Mouse (Mus musculus) stomach, postnatal 0 days (tissue): ENCODE data around the gene Zfp119b. TPM values are rescaled to one million over a fixed set of nuclear protein-coding genes. Genes with fewer than 3 reads are reported as not detected.

Experiments
- ATAC-seq: fragments of 200-750 bp; cut with Nextera tagmentation; 2 replicates; pipeline ENCODE4 v1.8.0; 2017; ENCODE audit not compliant: low FRiP score, low TSS enrichment
- DNase-seq: peaks from one replicate; pipeline ENCODE4 v3.0.0-alpha.2; 2016; ENCODE audit warnings: low spot score
- H3K27ac ChIP-seq: fragments of 300-500 bp; sonication (generic); replicated peaks from 2 replicates; pipeline ENCODE4 v1.5.1; 2014; ENCODE audit warnings: mild to moderate bottlenecking, control low read depth
- H3K27me3 ChIP-seq: fragments of 300-500 bp; sonication (generic); 2 replicates; pipeline ENCODE4 v1.6.1; 2014; ENCODE audit warnings: low read length; ENCODE audit not compliant: control insufficient read depth, insufficient read depth
- H3K36me3 ChIP-seq: fragments of 300-500 bp; sonication (generic); 2 replicates; pipeline ENCODE4 v1.6.1; 2014; ENCODE audit warnings: low read length, mixed read lengths; ENCODE audit not compliant: control insufficient read depth, insufficient read depth
- H3K4me1 ChIP-seq: fragments of 300-500 bp; sonication (generic); replicated peaks from 2 replicates; pipeline ENCODE4 v1.6.1; 2014; ENCODE audit warnings: antibody characterized with exemption; ENCODE audit not compliant: control insufficient read depth, insufficient read depth
- H3K4me2 ChIP-seq: fragments of 300-500 bp; sonication (generic); replicated peaks from 2 replicates; pipeline ENCODE4 v1.6.1; 2014; ENCODE audit warnings: low read depth, mild to moderate bottlenecking, control low read depth, moderate library complexity
- H3K4me3 ChIP-seq: fragments of 300-500 bp; sonication (generic); 2 replicates; pipeline ENCODE4 v1.5.1; 2014; ENCODE audit warnings: low read depth, low read length, control low read depth
- H3K9ac ChIP-seq: fragments of 300-500 bp; sonication (generic); 2 replicates; pipeline ENCODE4 v1.6.1; 2014; ENCODE audit warnings: mild to moderate bottlenecking, low read length, control low read depth, mixed read lengths
- H3K9me3 ChIP-seq: fragments of 300-500 bp; sonication (generic); 2 replicates; pipeline ENCODE4 v1.6.1; 2016; ENCODE audit warnings: low read length; ENCODE audit not compliant: control insufficient read depth
- CTCF ChIP-seq: IDR thresholded peaks from 2 replicates; pipeline ENCODE4 v1.5.1; 2016; ENCODE audit warnings: antibody characterized with exemption, low read depth, mild to moderate bottlenecking, moderate library complexity
- EP300 ChIP-seq: optimal IDR thresholded peaks from 2 replicates; pipeline ENCODE3; 2016; ENCODE audit warnings: antibody characterized with exemption
- WGBS: fragments of 180-500 bp; shearing (Covaris S2); extraction: QIAGEN DNeasy Blood & Tissue Kit; methylation state at CpG from one replicate; pipeline ENCODE4 v1.1.7; 2014; 5-methylcytosine and 5-hydroxymethylcytosine counted together
- polyA plus RNA-seq: library from polyadenylated mRNA; unstranded; fragments of >200 nt; fragmentation: Nextera tagmentation; extraction: Ambion mirVana; gene quantifications from 2 replicates; pipeline ENCODE4 v1.2.1, GENCODE M21; 2015

Gene Zfp119b
- polyA plus RNA-seq, 1 experiment from 2014 or later = 5.8 TPM

DNA sequence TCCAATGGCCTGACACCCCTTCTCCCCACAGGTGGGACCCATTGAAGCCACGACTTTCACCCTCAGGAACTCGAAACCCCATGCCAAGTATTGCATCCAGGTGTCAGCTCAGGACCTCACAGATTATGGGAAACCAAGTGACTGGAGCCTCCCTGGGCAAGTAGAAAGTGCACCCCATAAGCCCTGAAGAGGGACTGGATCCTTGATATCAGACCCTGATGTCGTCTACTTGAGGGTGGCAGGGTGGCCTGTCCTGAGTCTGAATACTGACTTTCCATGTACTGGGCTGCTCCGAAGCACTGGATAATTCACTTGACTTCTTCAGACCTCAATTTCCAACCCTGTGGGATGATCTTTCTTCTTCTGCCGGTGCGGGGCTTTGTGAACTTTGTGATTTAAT is 7.3 kb upstream of the Zfp119b start:
- ATAC-seq (no peak), DNase-seq (no peak)
- H3K27ac ChIP-seq = no peak overlapping the region
- H3K9me3 ChIP-seq = no peaks in the 10 kb centered on the region
- peak overlapping the region; percentile 35 for H3K4me3 ChIP-seq
- TF ChIP-seq CTCF = no peak
- no peak for TF ChIP-seq EP300
- peak overlapping the region; percentile 59 for H3K4me2 ChIP-seq
- H3K9ac ChIP-seq = no peak overlapping the region
- no peaks in the 10 kb centered on the region for H3K36me3 ChIP-seq
- WGBS = 32% methylated on average over 6 of the region's 6 CpGs
- no peaks in the 10 kb centered on the region for H3K27me3 ChIP-seq
- 0 out of 2 replicates have a peak, but pooled peaks cover 4% of the 10 kb centered on the region for H3K4me1 ChIP-seq

DNA sequence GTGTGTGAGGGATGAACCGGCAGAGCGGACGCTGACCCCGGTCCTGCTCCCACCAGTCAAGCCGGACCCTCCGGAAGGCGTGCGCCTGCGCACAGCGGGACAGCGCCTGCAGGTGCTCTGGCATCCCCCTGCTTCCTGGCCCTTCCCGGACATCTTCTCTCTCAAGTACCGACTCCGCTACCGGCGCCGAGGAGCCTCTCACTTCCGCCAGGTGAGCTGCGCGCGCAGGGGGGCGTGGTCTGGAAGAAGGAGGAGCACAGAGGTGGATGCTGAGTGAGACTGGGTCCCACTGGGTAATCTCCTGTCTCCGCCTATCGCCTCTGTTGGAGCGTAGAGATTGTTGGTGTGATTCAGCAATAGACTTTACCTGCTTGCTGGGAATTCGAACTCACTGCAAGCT is 6.8 kb upstream of the Zfp119b start:
- ATAC-seq = peak; percentile 27; the same call in 1 of the 2 replicates
- H3K9me3 ChIP-seq = no peaks in the 10 kb centered on the region
- no peak overlapping the region; the same call in 1 of the 2 replicates for H3K27ac ChIP-seq
- H3K4me2 ChIP-seq = peak overlapping the region; percentile 59
- H3K27me3 ChIP-seq = no peaks in the 10 kb centered on the region
- peak; percentile 92 for DNase-seq
- H3K36me3 ChIP-seq = no peaks in the 10 kb centered on the region
- 0 out of 2 replicates have a peak, but pooled peaks cover 4% of the 10 kb centered on the region for H3K4me1 ChIP-seq
- no peak for TF ChIP-seq EP300
- TF ChIP-seq CTCF = no peak
- 2% methylated on average over 25 of the region's 26 CpGs for WGBS
- peak overlapping the region; percentile 41 for H3K9ac ChIP-seq
- H3K4me3 ChIP-seq = peak overlapping the region; percentile 35

DNA sequence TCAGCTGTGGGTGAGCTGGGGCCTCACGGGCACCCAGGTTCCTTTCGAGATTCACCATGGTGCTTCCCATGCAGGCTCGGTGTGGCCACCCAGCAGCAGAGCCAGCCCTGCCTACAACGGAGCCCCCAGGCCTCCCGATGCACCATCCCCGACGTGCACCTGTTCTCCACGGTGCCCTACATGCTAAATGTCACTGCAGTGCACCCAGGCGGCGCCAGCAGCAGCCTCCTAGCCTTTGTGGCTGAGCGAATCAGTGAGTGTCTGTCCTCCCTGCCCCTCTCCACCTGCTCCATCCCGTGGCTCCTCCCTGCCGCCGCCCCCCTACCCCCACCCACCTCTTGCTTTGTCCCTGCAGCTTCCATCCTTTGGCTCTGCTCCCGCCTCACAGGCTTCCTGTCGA is 4.9 kb upstream of the Zfp119b start:
- TF ChIP-seq CTCF = no peak
- no peak for TF ChIP-seq EP300
- H3K4me2 ChIP-seq = no peak overlapping the region
- peak; percentile 13 for DNase-seq

DNA sequence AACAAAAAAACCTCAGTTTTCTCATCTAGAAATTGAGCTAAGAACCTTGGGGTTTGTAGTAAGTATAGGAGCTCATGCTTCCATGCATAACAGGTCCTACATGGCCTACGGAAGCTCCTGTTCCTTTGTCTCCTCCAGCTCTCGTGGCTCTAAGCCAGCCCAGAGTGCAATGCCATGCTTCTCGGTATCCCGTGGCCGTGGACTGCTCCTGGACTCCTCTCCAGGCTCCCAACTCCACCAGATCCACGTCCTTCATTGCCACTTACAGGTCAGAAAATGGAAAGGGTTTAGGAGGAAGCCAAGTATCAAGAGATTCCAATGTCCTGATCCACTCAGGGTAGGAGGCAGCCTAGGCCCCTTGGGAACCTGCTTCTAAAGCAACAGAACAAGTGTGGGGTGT is 4.5 kb upstream of the Zfp119b start:
- 70% methylated on average over 6 of the region's 6 CpGs for WGBS
- no peak for ATAC-seq

More for the DNA sequence above, 4.9 kb upstream of the Zfp119b start:
- H3K27ac ChIP-seq = no peak overlapping the region
- no peaks in the 10 kb centered on the region for H3K27me3 ChIP-seq
- WGBS = 45% methylated on average over 16 of the region's 16 CpGs
- 0 out of 2 replicates have a peak, but pooled peaks cover 2% of the 10 kb centered on the region for H3K4me1 ChIP-seq
- no peaks in the 10 kb centered on the region for H3K36me3 ChIP-seq
- H3K4me3 ChIP-seq = no peak overlapping the region
- no peak for ATAC-seq
- H3K9me3 ChIP-seq = no peaks in the 10 kb centered on the region
- no peak overlapping the region for H3K9ac ChIP-seq

DNA sequence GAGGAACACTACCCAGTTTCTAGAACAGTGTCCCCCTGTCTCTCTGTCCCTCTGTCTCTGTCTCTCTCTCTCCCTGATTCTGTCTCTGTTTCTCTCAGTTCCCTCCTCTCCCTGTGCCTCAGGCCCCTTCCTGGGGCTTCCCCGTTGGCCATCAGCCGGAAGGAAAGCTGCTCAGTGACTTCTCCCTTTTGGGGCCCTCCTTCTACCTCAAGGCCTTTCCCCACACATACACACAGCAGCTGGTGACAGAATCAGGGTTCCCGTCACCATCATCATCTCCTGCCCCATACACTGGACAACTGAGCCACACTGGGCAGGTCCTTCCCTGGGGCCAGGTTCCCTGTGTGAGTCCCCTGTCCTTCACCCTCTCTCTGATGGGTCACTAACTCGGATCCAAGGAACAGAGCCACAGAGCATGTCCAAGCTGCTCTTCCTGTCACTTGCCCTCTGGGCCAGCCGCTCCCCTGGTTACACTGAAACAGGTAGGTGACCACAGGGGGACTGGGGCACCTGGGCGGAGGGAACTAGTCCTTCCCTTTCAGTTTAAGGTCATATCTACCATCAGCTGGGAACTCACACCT is 3.2 kb upstream of the Zfp119b start, which contains the start of gene Ebi3:
Ebi3 (plus strand) TSS at position 194 of the 581 bp plus-strand sequence.
- ATAC-seq (no peak), DNase-seq (peak; percentile 13)
- Histone ChIP-seq H3K4me3 (no peak within 1 kb of the TSS), H3K4me1 (no peaks in the 10 kb centered on the region), H3K9ac (no peak within 1 kb of the TSS), H3K36me3 (no peaks in the 10 kb centered on the region), H3K9me3 (no peaks in the 10 kb centered on the region), H3K27me3 (no peaks in the 10 kb centered on the region), H3K27ac (no peak within 1 kb of the TSS), H3K4me2 (no peak within 1 kb of the TSS)
- no peak for TF ChIP-seq CTCF
- no peak for TF ChIP-seq EP300
- 63% methylated on average over 6 of the region's 6 CpGs for WGBS

More for the DNA sequence above, 4.5 kb upstream of the Zfp119b start:
- no peaks in the 10 kb centered on the region for H3K27me3 ChIP-seq
- no peak for TF ChIP-seq CTCF
- no peak for TF ChIP-seq EP300
- no peak overlapping the region for H3K27ac ChIP-seq
- H3K4me1 ChIP-seq = 0 out of 2 replicates have a peak, but pooled peaks cover 2% of the 10 kb centered on the region
- H3K36me3 ChIP-seq = no peaks in the 10 kb centered on the region
- H3K9me3 ChIP-seq = no peaks in the 10 kb centered on the region
- no peak overlapping the region for H3K9ac ChIP-seq
- H3K4me3 ChIP-seq = no peak overlapping the region
- H3K4me2 ChIP-seq = no peak overlapping the region
- peak; percentile 10 for DNase-seq

DNA sequence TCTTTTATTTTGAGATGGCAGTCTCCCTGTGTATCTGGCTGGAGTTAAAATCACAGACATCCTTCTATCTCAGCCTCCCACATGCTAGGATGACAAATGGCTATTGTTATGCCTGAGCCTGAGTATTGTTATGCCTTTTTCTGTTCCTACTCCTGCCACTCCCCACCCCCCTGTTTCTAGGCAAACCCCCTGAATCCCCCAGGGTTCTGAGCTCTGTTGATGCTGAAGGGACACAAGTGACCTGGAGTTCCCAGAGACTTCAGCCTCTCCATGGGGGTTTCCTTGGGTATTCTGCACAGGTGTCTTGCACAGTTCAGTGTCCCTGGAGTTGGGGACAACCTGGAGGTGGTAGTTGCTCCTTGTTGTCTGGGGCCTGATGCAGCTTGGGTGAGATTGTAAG is 2.7 kb upstream of the Zfp119b start:
- no peaks in the 10 kb centered on the region for H3K27me3 ChIP-seq
- no peak overlapping the region for H3K4me2 ChIP-seq
- no peak overlapping the region for H3K4me3 ChIP-seq
- H3K36me3 ChIP-seq = no peaks in the 10 kb centered on the region
- H3K4me1 ChIP-seq = no peaks in the 10 kb centered on the region
- no peak for DNase-seq
- TF ChIP-seq EP300 = no peak
- no peak for TF ChIP-seq CTCF
- H3K27ac ChIP-seq = no peak overlapping the region
- no peak for ATAC-seq
- no peaks in the 10 kb centered on the region for H3K9me3 ChIP-seq
- H3K9ac ChIP-seq = no peak overlapping the region
